ENCODE assay signal across 16 mouse cellular contexts in genomic region chr2:93377157-93377556, GRCm38 (mm10). TPM values are rescaled to one million over a fixed set of nuclear protein-coding genes. Genes with fewer than 3 reads are reported as not detected.
DNase-seq lines count a peak whose midpoint lies in the region; ATAC-seq and TF ChIP-seq lines count a peak whose summit lies in the region.
"Had no signal": no experiment of that assay in that cellular context is flagged by ENCODE, and none has a peak within 500 bp of the region (broad histone marks: within the 10 kb centered on the region; RNA-seq: fewer than 3 reads in every experiment).

No protein-coding gene starts in this region.

- H3K4me1 ChIP-seq in hindbrain, embryonic 13.5 days (replicated peaks), result peaks cover 24% of the 10 kb centered on the region
- H3K4me1 ChIP-seq in hindbrain, embryonic 12.5 days, result peaks cover 26% of the 10 kb centered on the region
- H3K4me1 ChIP-seq in intestine, postnatal 0 days (replicated peaks; ENCODE audit: control insufficient read depth, insufficient read depth, low read length), result no peaks in the 10 kb centered on the region
- H3K4me1 ChIP-seq in intestine, embryonic 16.5 days (ENCODE audit: control insufficient read depth, insufficient read depth, low read length), result peaks cover 17% of the 10 kb centered on the region
- no peaks in the 10 kb centered on the region for H3K4me1 ChIP-seq in MEL (ENCODE audit: control insufficient read depth in 1 of 2, insufficient read depth in 2 of 2, low read length in 2 of 2)
- H3K4me1 ChIP-seq in neural tube, embryonic 14.5 days (ENCODE audit: control insufficient read depth, insufficient read depth, low read length), result peaks cover 11% of the 10 kb centered on the region
- H3K4me1 ChIP-seq in heart, embryonic 11.5 days (ENCODE audit: control insufficient read depth, insufficient read depth, low read length), result no peaks in the 10 kb centered on the region; the same call in none of the 2 replicates

- H3K79me2 ChIP-seq in MEL (ENCODE audit: control insufficient read depth, insufficient read depth, low read length, poor library complexity), result no peaks in the 10 kb centered on the region

- no peak overlapping the region for H3K4me2 ChIP-seq in hindbrain, embryonic 13.5 days
- H3K4me2 ChIP-seq in hindbrain, embryonic 12.5 days (replicated peaks), result no peak overlapping the region
- H3K4me2 ChIP-seq in intestine, postnatal 0 days (replicated peaks; ENCODE audit: low read depth), result no peak overlapping the region
- H3K4me2 ChIP-seq in intestine, embryonic 16.5 days (ENCODE audit: low read depth, low read length), result no peak overlapping the region
- H3K4me2 ChIP-seq in neural tube, embryonic 14.5 days (ENCODE audit: low read depth, low read length), result no peak overlapping the region
- no peak overlapping the region for H3K4me2 ChIP-seq in heart, embryonic 11.5 days
- H3K4me2 ChIP-seq: embryonic facial prominence, embryonic 15.5 days; forebrain, embryonic 12.5 days; heart, embryonic 12.5 days; intestine, embryonic 15.5 days had no signal

- H3K9ac ChIP-seq in hindbrain, embryonic 13.5 days, result no peak overlapping the region
- H3K9ac ChIP-seq in hindbrain, embryonic 12.5 days, result no peak overlapping the region
- H3K9ac ChIP-seq in intestine, postnatal 0 days (ENCODE audit: low read depth, low read length), result no peak overlapping the region
- no peak overlapping the region for H3K9ac ChIP-seq in intestine, embryonic 16.5 days (ENCODE audit: low read depth, low read length)
- H3K9ac ChIP-seq in MEL (ENCODE audit: control insufficient read depth, low read depth, low read length, poor library complexity, severe bottlenecking), result no peak overlapping the region
- H3K9ac ChIP-seq in neural tube, embryonic 14.5 days (replicated peaks; ENCODE audit: low read depth, low read length), result no peak overlapping the region
- H3K9ac ChIP-seq in heart, embryonic 11.5 days (ENCODE audit: low read depth, low read length), result no peak overlapping the region
- H3K9ac ChIP-seq: embryonic facial prominence, embryonic 15.5 days; forebrain, embryonic 12.5 days; heart, embryonic 12.5 days; intestine, embryonic 15.5 days had no signal

- TF ChIP-seq RAD21 in MEL (IDR thresholded peaks at IDR 0.05; ENCODE audit: low read depth, low read length), result peak; percentile 50

- 96% methylated on average over 3 of the region's 3 CpGs for WGBS in hindbrain, embryonic 13.5 days
- 95% methylated on average over 3 of the region's 3 CpGs for WGBS in hindbrain, embryonic 12.5 days
- 98% methylated on average over 3 of the region's 3 CpGs for WGBS in intestine, postnatal 0 days
- WGBS in intestine, embryonic 16.5 days, result 98% methylated on average over 3 of the region's 3 CpGs
- 99% methylated on average over 3 of the region's 3 CpGs for WGBS in neural tube, embryonic 14.5 days
- WGBS in heart, embryonic 11.5 days (ENCODE audit: insufficient replicate concordance), result 92% methylated on average over 3 of the region's 3 CpGs

- ATAC-seq in hindbrain, embryonic 13.5 days (ENCODE audit: low FRiP score), result no peak
- ATAC-seq in hindbrain, embryonic 12.5 days (ENCODE audit: low FRiP score), result no peak
- ATAC-seq in intestine, postnatal 0 days, result no peak
- ATAC-seq in intestine, embryonic 16.5 days, result no peak
- ATAC-seq in neural tube, embryonic 14.5 days (ENCODE audit: low read depth), result no peak
- no peak for ATAC-seq in heart, embryonic 11.5 days (replicated peaks; ENCODE audit: insufficient number of reproducible peaks, low FRiP score, low TSS enrichment)
- ATAC-seq: intestine, embryonic 15.5 days had no signal

- peak; percentile 16; the same call in 1 of the 2 replicates for TF ChIP-seq CTCF in intestine, postnatal 0 days (IDR thresholded peaks at IDR 0.05; ENCODE audit: low read depth)
- TF ChIP-seq CTCF in MEL (IDR thresholded peaks at IDR 0.05 in 2 of 3, conservative IDR thresholded peaks at IDR 0.05 in 1 of 3; ENCODE audit: control insufficient read depth in 1 of 3, insufficient read depth in 1 of 3, low read depth in 2 of 3, low read length in 3 of 3, poor library complexity in 1 of 3, severe bottlenecking in 1 of 3), result peak; percentile 26 to 39 (median 28); a peak in 5 of 6 replicates

- H3K27ac ChIP-seq in hindbrain, embryonic 13.5 days, result peak overlapping the region; percentile 52; the same call in 1 of the 2 replicates
- H3K27ac ChIP-seq in hindbrain, embryonic 12.5 days, result no peak overlapping the region
- H3K27ac ChIP-seq in intestine, postnatal 0 days (ENCODE audit: low read depth, low read length), result no peak overlapping the region
- H3K27ac ChIP-seq in intestine, embryonic 16.5 days (ENCODE audit: low read length), result no peak overlapping the region
- H3K27ac ChIP-seq in MEL (ENCODE audit: control insufficient read depth, low read depth, low read length), result no peak overlapping the region
- peak overlapping the region; percentile 52; the same call in 1 of the 2 replicates for H3K27ac ChIP-seq in neural tube, embryonic 14.5 days (ENCODE audit: low read depth, low read length)
- H3K27ac ChIP-seq in heart, embryonic 11.5 days (ENCODE audit: low read depth, low read length), result no peak overlapping the region
- H3K27ac ChIP-seq: embryonic facial prominence, embryonic 15.5 days; forebrain, embryonic 12.5 days; intestine, embryonic 15.5 days had no signal

- TF ChIP-seq POLR2A in MEL (IDR thresholded peaks at IDR 0.05; ENCODE audit: control insufficient read depth in 1 of 2, insufficient read depth in 1 of 2, low read depth in 1 of 2, low read length in 2 of 2, poor library complexity in 1 of 2), result no peak

- H3K9me3 ChIP-seq in hindbrain, embryonic 13.5 days, result no peaks in the 10 kb centered on the region
- no peaks in the 10 kb centered on the region for H3K9me3 ChIP-seq in hindbrain, embryonic 12.5 days (replicated peaks)
- H3K9me3 ChIP-seq in intestine, postnatal 0 days (ENCODE audit: control insufficient read depth), result no peaks in the 10 kb centered on the region
- no peaks in the 10 kb centered on the region for H3K9me3 ChIP-seq in intestine, embryonic 16.5 days (ENCODE audit: control insufficient read depth, low read length)
- no peaks in the 10 kb centered on the region for H3K9me3 ChIP-seq in MEL (replicated peaks; ENCODE audit: insufficient read depth, low read length)
- H3K9me3 ChIP-seq in neural tube, embryonic 14.5 days (ENCODE audit: control insufficient read depth, low read length), result no peaks in the 10 kb centered on the region
- 0 out of 2 replicates have a peak, but pooled peaks cover 2% of the 10 kb centered on the region for H3K9me3 ChIP-seq in heart, embryonic 11.5 days (replicated peaks; ENCODE audit: control insufficient read depth, low read length)
- H3K9me3 ChIP-seq: embryonic facial prominence, embryonic 15.5 days; forebrain, embryonic 12.5 days; intestine, embryonic 15.5 days had no signal

- H3K36me3 ChIP-seq in hindbrain, embryonic 13.5 days, result no peaks in the 10 kb centered on the region
- H3K36me3 ChIP-seq in hindbrain, embryonic 12.5 days, result no peaks in the 10 kb centered on the region
- no peaks in the 10 kb centered on the region for H3K36me3 ChIP-seq in intestine, postnatal 0 days (ENCODE audit: control insufficient read depth, insufficient read depth)
- no peaks in the 10 kb centered on the region for H3K36me3 ChIP-seq in intestine, embryonic 16.5 days (ENCODE audit: control insufficient read depth, insufficient read depth, low read length)
- no peaks in the 10 kb centered on the region for H3K36me3 ChIP-seq in MEL (ENCODE audit: control insufficient read depth in 1 of 2, insufficient read depth in 2 of 2, low read length in 2 of 2)
- H3K36me3 ChIP-seq in neural tube, embryonic 14.5 days (ENCODE audit: control insufficient read depth, insufficient read depth, low read length), result no peaks in the 10 kb centered on the region
- H3K36me3 ChIP-seq in heart, embryonic 11.5 days (ENCODE audit: control insufficient read depth, insufficient read depth, low read length), result no peaks in the 10 kb centered on the region
- H3K36me3 ChIP-seq: embryonic facial prominence, embryonic 15.5 days; forebrain, embryonic 12.5 days; heart, embryonic 12.5 days; intestine, embryonic 15.5 days had no signal

- H3K4me3 ChIP-seq in hindbrain, embryonic 13.5 days, result no peak overlapping the region
- H3K4me3 ChIP-seq in hindbrain, embryonic 12.5 days, result no peak overlapping the region
- no peak overlapping the region for H3K4me3 ChIP-seq in intestine, postnatal 0 days (ENCODE audit: low read depth, low read length)
- H3K4me3 ChIP-seq in intestine, embryonic 16.5 days (ENCODE audit: low read length), result no peak overlapping the region
- no peak overlapping the region for H3K4me3 ChIP-seq in MEL (ENCODE audit: control insufficient read depth in 1 of 2, insufficient read depth in 1 of 2, low read depth in 2 of 2, low read length in 2 of 2)
- H3K4me3 ChIP-seq in neural tube, embryonic 14.5 days (ENCODE audit: low read depth, low read length), result no peak overlapping the region
- no peak overlapping the region for H3K4me3 ChIP-seq in heart, embryonic 11.5 days (ENCODE audit: low read depth, low read length)
- H3K4me3 ChIP-seq: embryonic facial prominence, embryonic 15.5 days; erythroblast, embryonic 14.5 days; forebrain, embryonic 12.5 days; heart, embryonic 12.5 days; intestine, embryonic 15.5 days had no signal

- no peak for TF ChIP-seq EP300 in MEL (IDR thresholded peaks at IDR 0.05; ENCODE audit: low read depth in 1 of 2, low read length in 2 of 2)

- no peaks in the 10 kb centered on the region for H3K27me3 ChIP-seq in hindbrain, embryonic 13.5 days
- H3K27me3 ChIP-seq in hindbrain, embryonic 12.5 days, result no peaks in the 10 kb centered on the region
- H3K27me3 ChIP-seq in intestine, postnatal 0 days (replicated peaks; ENCODE audit: control insufficient read depth, insufficient read depth, low read length), result no peaks in the 10 kb centered on the region
- no peaks in the 10 kb centered on the region for H3K27me3 ChIP-seq in intestine, embryonic 16.5 days (replicated peaks; ENCODE audit: control insufficient read depth, insufficient read depth, low read length)
- peaks cover 5 to 6% of the 10 kb centered on the region in 2 experiments for H3K27me3 ChIP-seq in MEL (ENCODE audit: control insufficient read depth in 1 of 2, insufficient read depth in 2 of 2, low read length in 2 of 2)
- no peaks in the 10 kb centered on the region for H3K27me3 ChIP-seq in neural tube, embryonic 14.5 days (ENCODE audit: control insufficient read depth, insufficient read depth, low read length)
- no peaks in the 10 kb centered on the region for H3K27me3 ChIP-seq in heart, embryonic 11.5 days (ENCODE audit: control insufficient read depth, insufficient read depth, low read length)
- H3K27me3 ChIP-seq: embryonic facial prominence, embryonic 15.5 days; forebrain, embryonic 12.5 days; heart, embryonic 12.5 days; intestine, embryonic 15.5 days had no signal

- DNase-seq in MEL (ENCODE audit: low read depth, low spot score), result peak; percentile 6
- DNase-seq: adrenal gland, postnatal 10 days; gastrocnemius, postnatal 36 days; heart, adult 11 months; kidney, adult 8-10 months had no signal

RNA-seq across cellular contexts. Expression of gene Tspan18, which starts 42.9 kb away (rescaled TPM):
- polyA plus RNA-seq in hindbrain, embryonic 13.5 days (2015; fragmentation: Nextera tagmentation; extraction: Ambion mirVana), result 23.6 and 32.5 TPM in 2 replicates
- polyA plus RNA-seq in hindbrain, embryonic 12.5 days (2016; fragmentation: Nextera tagmentation; extraction: Ambion mirVana), result 34.2 and 39.0 TPM in 2 replicates
- 12.2 and 18.0 TPM in 2 replicates for polyA plus RNA-seq in intestine, postnatal 0 days (2015; fragmentation: Nextera tagmentation; extraction: Ambion mirVana)
- 19.5 and 19.6 TPM in 2 replicates for polyA plus RNA-seq in intestine, embryonic 16.5 days (2015; fragmentation: Nextera tagmentation; extraction: Ambion mirVana)
- total RNA-seq in MEL (2012; rRNA removed), result 1.5 and 2.2 TPM in 2 replicates
- polyA plus RNA-seq in MEL (2012; ENCODE audit: insufficient read depth in 1 of 2, insufficient read length in 2 of 2, low read depth in 1 of 2, low replicate concordance in 2 of 2, missing spikeins in 1 of 2), result 1 to 10 TPM in 1 of 2 experiments, not detected in 1; 4.4 TPM
- 30.2 and 34.7 TPM in 2 replicates for polyA plus RNA-seq in neural tube, embryonic 14.5 days (2014; fragmentation: Nextera tagmentation; extraction: Ambion mirVana)
- 75.5 and 84.5 TPM in 2 replicates for polyA plus RNA-seq in heart, embryonic 11.5 days (2014; fragmentation: Nextera tagmentation; extraction: Ambion mirVana)

Comparison
In these comparisons a context has a peak if more than half of its experiments do, and no peak if none do; other contexts are left out.
1. H3K27ac ChIP-seq: peak in hindbrain, embryonic 13.5 days (single experiment) and neural tube, embryonic 14.5 days (single experiment); none in hindbrain, embryonic 12.5 days (single experiment), intestine, postnatal 0 days (single experiment), intestine, embryonic 16.5 days (single experiment), MEL (single experiment) and heart, embryonic 11.5 days (single experiment).